Mouse (Mus musculus): ENCODE measurements around the gene Cadm2.

The Cadm2 gene

GRCm38 (mm10) chr16:66922753-66923152, 698.0 kb downstream of the Cadm2 start:
- no peak for DNase-seq

GRCm38 (mm10) chr16:66921414-66921915, 699.2 kb downstream of the Cadm2 start:
- no peak for DNase-seq

GRCm38 (mm10) chr16:66919889-66920402, 700.8 kb downstream of the Cadm2 start:
- no peak for DNase-seq

- no peak for DNase-seq
These were observed 718.9 kb downstream of the Cadm2 start for GRCm38 (mm10) chr16:66901801-66902200.

GRCm38 (mm10) chr16:66900664-66901063, 720.0 kb downstream of the Cadm2 start:
- DNase-seq = no peak

- DNase-seq = no peak
These were observed 728.3 kb downstream of the Cadm2 start for GRCm38 (mm10) chr16:66892359-66892758.

GRCm38 (mm10) chr16:66891559-66892247, 729.0 kb downstream of the Cadm2 start:
- DNase-seq = no peak

- no peak for DNase-seq
These were observed 730.8 kb downstream of the Cadm2 start for GRCm38 (mm10) chr16:66889907-66890306.

GRCm38 (mm10) chr16:66882597-66882996, 738.1 kb downstream of the Cadm2 start:
- DNase-seq = no peak

GRCm38 (mm10) chr16:66871201-66871600, 749.5 kb downstream of the Cadm2 start:
- DNase-seq = no peak

GRCm38 (mm10) chr16:66851047-66851446, 769.7 kb downstream of the Cadm2 start:
- no peak for DNase-seq

GRCm38 (mm10) chr16:66824866-66825265, 795.8 kb downstream of the Cadm2 start:
- no peak for DNase-seq

GRCm38 (mm10) chr16:66811495-66811894, 809.2 kb downstream of the Cadm2 start:
- no peak for DNase-seq

GRCm38 (mm10) chr16:66798204-66798603, 822.5 kb downstream of the Cadm2 start:
- DNase-seq = no peak

GRCm38 (mm10) chr16:66793067-66793466, 827.6 kb downstream of the Cadm2 start:
- no peak for DNase-seq

- no peak for DNase-seq
These were observed 848.8 kb downstream of the Cadm2 start for GRCm38 (mm10) chr16:66771883-66772282.

GRCm38 (mm10) chr16:66769545-66769944, 851.2 kb downstream of the Cadm2 start:
- no peak for DNase-seq

- no peak for DNase-seq
These were observed 851.9 kb downstream of the Cadm2 start for GRCm38 (mm10) chr16:66768684-66769389.

- no peak for DNase-seq
These were observed 858.9 kb downstream of the Cadm2 start for GRCm38 (mm10) chr16:66761546-66762473.

GRCm38 (mm10) chr16:66748533-66748932, 872.2 kb downstream of the Cadm2 start:
- DNase-seq = no peak

- DNase-seq = no peak
These were observed 889.5 kb downstream of the Cadm2 start for GRCm38 (mm10) chr16:66731212-66731611.

- DNase-seq = no peak
These were observed 914.2 kb downstream of the Cadm2 start for GRCm38 (mm10) chr16:66706476-66706875.

GRCm38 (mm10) chr16:66694783-66695182, 925.9 kb downstream of the Cadm2 start:
- no peak for DNase-seq

Measured in lung, postnatal 10 days (tissue).